Mouse (Mus musculus): ENCODE measurements around the gene Sbno1.
"Not testable (repeated sequence)": the region's sequence is repeated elsewhere in the genome, so short reads cannot be mapped to it uniquely, and the experiment has no call there.

GRCm38 (mm10) chr5:124460922-124461321, 35.1 kb upstream of the Sbno1 start:
- TF ChIP-seq MAX (IDR thresholded peaks at IDR 0.05; ENCODE audit: low read depth); POLR2A (IDR thresholded peaks at IDR 0.05; ENCODE audit: insufficient read length, low read depth); POLR2AphosphoS2 (IDR thresholded peaks at IDR 0.05; ENCODE audit: insufficient read length, low read depth); E2F4 (IDR thresholded peaks at IDR 0.05; ENCODE audit: insufficient read depth); CEBPB (IDR thresholded peaks at IDR 0.05; ENCODE audit: insufficient read depth, poor library complexity, severe bottlenecking); MYOG (IDR thresholded peaks at IDR 0.05; ENCODE audit: control insufficient read depth in 1 of 3, insufficient read depth in 1 of 3, insufficient read length in 2 of 3, low read depth in 2 of 3); MYOD1 (IDR thresholded peaks at IDR 0.05; ENCODE audit: control insufficient read depth in 1 of 3, insufficient read length in 2 of 3, low read depth in 2 of 3): not testable (repeated sequence)
